Mouse (Mus musculus) MN1 (cell line): ENCODE measurements around the gene Erfe.

Source experiments
- DNase-seq: peaks from one replicate; pipeline ENCODE4 v3.0.0-alpha.2; 2016; ENCODE audit warnings: low spot score

Gene Erfe

DNA sequence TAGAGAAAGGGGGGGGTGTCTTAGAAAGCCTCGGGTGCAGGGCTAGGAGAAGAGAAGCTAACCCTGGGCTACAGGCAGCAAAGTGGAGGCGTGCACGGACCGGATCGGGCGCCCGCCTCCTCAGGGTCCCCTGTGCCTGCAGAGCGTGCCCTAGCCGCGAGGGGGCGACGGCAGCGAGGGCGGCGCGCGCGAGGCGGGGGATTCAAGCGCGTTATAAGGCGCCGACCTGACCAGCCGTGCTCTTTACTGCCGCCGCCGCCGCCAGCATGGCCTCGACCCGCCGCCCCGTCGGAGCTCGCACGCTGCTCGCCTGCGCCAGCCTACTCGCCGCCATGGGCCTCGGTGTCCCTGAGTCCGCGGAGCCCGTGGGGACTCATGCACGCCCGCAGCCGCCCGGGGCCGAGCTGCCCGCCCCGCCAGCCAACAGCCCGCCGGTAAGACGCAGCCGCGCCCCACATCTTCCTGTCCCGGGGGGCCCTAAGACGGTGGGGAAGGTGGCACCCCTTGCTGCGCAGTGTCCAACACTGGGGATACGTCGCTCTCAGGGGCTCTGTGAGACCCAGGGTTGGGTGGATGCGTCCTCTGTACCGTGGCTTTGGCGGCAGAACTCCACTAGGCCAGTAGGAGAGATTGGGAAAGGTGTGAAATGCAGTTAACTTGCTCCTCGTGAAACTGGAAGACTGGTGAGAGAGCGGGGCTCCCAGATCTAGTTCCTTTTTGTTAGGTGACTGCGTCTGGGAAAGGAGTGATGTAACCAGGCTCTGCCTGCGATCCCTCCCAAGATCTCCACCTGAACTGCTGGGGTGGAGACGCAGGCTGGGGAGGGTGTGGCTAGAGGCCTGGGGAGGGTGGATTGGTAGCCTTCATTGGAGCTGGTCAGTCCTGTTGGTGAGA is at the start of gene Erfe:
Gene Erfe (plus strand): TSS at position 216 of the 894 bp plus-strand sequence.
- peak; percentile 68 for DNase-seq

GRCm38 (mm10) chr1:91317656-91318055 is 48.6 kb upstream of the Erfe start:
- no peak for DNase-seq

- DNase-seq, result peak; percentile 60
These were observed 44.3 kb upstream of the Erfe start, which contains the start of gene Espnl for GRCm38 (mm10) chr1:91321760-91322438. Gene Espnl (plus strand): TSS chr1:91322075.

- DNase-seq, result no peak
These were observed 41.6 kb upstream of the Erfe start for GRCm38 (mm10) chr1:91324646-91325045.

DNA sequence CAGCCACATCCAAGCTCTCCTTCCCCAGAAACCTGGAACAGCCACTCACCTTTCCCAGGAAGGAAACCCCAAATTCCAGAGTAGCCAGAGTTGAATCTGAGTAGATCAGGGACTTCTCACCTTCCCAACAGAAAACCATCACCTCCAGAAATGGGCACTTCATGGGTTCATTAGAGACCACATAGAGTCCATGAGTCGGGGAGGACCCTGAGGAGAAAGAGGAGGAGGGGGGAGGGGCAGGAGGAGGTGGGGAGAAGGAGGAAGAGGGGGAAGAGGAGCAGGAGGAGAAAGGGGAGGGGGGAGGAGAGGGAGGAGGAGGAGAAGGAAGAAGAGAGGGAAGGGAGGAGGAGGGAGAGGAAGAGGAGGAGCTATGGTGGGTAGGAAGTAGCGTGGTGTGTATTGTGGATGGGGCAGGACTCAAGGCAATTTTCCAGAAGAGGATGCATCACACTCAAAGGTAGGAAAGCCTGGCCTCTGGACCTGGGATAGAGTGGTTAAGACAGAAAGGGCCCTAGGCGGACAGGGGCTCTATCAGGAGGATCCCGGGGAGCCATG is 40.7 kb upstream of the Erfe start:
- DNase-seq, result no peak

- no peak for DNase-seq
These were observed 34.1 kb upstream of the Erfe start for GRCm38 (mm10) chr1:91332102-91332501.

GRCm38 (mm10) chr1:91333582-91333981 is 32.6 kb upstream of the Erfe start:
- no peak for DNase-seq

GRCm38 (mm10) chr1:91337355-91337754 is 28.9 kb upstream of the Erfe start:
- DNase-seq, result no peak

DNA sequence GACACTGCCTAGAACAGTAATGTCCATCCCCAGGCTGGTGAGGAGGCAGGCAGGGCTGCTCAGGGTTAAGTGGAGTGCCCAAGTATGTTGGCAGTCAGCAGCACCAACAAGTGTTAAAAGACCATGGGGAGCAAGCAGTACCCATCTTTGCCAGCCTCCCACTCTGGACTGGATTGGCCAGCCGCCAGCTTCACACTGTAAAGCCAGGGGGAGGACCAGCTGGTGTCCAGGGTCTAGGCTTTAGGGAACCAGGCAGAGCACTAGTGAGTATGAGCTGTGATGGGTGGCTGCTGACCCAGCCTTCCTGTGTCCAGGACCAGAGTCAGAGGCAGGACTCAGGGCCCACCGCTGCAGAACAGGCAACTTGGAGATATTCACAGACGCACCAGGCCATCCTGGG is 22.2 kb upstream of the Erfe start:
- DNase-seq, result no peak

DNA sequence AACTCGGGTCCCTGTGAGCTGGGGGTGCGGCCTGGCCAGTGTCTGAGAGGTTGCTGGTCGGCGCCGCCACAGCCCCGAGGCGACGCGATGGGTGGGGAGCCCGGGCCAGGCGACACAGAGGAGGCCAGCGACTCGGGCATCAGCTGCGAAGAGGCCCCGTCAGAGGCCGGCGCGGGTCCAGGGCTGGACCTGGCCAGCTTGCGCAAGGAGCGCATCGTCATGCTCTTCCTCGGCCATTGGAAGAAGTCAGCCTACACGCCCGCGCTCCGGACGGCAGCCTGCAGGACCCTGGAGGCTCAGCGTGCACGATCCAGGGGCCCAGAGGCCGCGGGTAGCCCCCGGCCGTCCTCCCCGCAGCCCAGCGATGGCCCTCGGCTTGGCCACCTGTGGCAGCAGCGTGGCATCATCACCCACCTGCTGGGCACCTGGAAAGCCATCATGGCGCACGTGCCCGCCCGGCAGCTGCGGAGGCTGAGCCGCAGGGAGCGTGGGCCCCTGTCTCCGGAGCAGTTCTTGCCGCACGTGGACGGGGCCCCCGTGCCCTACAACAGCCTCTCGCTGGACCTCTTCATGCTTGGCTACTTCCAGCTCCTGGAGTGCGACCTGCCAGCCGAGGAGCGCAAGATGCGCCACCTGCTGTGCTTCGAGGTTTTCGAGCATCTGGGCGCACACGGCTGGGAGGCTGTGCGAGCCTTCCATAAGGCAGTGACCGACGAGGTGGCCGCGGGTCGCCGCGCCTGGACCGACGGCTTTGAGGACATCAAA is 21.1 kb upstream of the Erfe start:
- no peak for DNase-seq

DNA sequence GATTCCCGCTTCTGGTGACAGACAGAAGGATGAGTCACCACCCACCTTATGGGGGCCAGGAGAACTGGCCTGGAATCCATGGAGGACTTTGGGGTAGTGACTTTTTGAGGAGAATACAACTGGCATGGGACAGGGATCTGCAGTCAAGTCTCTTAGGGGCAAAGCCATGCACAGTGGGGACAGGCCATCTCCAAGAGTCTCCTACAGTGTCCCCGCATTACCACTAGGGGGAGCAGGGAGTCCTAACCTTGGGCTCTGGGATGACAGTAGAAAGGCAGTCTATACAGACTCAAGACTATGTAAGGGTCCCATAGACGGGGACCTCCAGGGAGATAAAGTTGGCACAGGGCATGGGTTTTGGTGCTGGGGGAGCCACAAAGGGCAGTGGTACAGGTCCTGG is 19.3 kb upstream of the Erfe start:
- DNase-seq, result peak; percentile 69

- DNase-seq, result no peak
These were observed 15.4 kb upstream of the Erfe start, which contains the start of gene Klhl30 for GRCm38 (mm10) chr1:91350841-91351240. Gene Klhl30 (plus strand): TSS chr1:91351016.

GRCm38 (mm10) chr1:91351249-91351648 is 15.0 kb upstream of the Erfe start:
- no peak for DNase-seq

DNA sequence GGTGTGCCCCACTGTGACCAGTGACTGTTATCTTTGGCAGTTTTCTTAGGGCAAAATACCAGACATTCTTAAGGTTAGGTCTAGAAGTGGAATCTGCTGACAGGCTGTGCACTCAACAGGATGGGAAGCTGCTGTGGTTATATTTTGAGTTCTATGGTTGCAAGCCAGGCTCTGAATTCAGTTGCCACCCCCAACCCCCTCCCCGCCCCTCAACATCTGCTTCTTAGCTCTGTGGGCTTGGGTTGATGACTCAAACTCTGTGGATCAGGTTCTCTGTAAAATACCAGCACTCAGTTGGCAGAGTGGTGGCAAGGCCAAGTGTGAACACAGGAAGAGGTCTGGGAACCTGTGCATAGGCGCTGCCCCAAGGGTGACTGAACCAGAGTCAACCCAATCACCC is 14.0 kb upstream of the Erfe start:
- no peak for DNase-seq

DNA sequence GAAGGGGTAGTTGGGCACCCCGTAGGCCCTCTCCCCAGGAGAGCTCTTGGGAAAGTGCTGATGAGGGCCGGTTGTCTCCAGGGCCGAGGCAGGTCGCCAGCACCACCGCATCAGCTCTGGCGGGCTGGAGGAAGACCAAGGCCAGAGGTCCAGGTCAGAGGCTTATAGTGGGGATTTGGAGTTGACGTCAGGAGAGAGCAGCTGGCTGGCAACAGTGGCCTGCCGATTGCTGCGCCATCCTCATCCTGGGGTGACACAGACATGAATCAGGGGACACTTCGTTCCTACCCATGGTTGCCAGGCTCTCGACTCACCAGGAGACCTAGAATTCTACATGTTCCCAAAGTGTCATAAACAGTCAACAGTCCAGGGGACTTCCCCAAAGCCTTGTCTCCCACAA is 10.1 kb upstream of the Erfe start:
- no peak for DNase-seq

DNA sequence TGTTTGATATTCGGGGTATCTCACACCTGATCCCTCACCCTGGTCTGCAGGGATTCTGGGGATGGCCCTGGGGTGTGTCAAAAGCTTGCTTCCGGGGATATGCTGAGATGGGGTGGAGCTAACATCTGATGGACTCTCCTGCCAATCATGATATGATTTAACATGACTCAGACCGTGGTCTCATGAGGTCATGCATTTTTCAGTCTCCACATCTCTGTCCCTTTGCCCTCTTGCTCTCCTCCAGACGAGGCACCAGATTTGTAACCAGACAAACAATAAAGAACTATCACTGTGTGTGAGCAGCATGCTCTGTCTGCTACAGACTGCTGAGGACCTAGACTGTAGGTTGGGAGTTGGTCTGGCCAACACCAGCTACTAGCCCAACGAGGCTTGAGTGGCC is 4.1 kb upstream of the Erfe start:
- no peak for DNase-seq

DNA sequence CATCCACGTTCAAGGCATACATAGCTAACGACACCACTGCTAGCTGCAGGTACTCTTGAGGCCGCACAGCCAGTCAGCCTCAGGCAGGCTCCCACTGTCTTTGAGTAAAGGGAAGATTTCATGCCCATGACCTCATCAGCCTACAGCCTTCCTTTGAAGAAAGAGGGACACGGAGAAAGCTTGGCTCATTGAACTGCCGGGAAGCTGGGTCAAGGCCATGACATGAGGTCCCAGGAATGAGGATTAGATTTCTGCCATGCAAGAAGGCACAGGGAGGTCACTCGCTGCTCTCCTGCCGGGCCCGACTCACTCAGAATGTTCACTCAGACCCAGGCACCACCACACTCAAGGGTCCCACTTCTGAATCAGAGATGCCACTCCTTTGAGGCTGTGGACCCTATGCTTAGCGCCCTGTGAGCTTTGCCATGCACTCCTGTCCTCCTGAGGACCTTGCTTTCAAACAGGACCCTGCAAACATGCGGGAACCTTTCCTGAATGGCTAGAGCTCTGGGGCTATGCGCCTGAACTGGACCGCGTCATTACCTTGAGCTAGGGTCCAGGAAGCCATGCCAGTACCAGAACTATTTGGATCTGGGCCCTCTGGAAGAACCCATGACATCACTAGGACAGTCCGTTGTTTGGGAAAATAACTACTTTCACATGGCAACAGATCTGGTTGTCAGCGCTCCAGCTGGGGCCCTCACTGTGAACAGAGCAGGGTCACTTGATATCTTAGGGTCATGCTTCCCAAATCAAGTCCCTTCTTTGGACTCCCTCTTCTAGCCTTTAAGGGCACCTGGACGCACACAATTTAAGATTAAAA is 1.2 kb upstream of the Erfe start:
- no peak for DNase-seq

DNA sequence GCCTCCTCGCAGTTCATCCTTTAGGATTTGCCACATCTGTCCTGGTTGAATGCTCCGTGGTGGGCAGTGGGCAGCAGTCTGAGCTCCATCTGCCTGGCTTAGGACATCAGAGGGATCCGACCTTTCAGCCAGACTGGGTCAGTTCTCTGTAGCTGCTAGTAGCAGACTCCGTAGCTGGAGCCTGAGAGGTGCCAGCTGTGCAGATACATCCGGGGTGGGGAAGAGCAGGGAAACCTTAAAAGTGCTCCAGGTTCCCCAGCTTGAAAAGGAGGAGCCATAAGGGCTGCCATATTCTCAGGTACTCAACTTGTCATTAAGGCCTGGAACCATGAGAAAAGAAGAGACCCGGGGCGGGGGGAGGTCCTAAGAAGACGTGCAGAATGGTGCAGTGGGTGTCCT is 415 bp upstream of the Erfe start:
- DNase-seq, result no peak

DNA sequence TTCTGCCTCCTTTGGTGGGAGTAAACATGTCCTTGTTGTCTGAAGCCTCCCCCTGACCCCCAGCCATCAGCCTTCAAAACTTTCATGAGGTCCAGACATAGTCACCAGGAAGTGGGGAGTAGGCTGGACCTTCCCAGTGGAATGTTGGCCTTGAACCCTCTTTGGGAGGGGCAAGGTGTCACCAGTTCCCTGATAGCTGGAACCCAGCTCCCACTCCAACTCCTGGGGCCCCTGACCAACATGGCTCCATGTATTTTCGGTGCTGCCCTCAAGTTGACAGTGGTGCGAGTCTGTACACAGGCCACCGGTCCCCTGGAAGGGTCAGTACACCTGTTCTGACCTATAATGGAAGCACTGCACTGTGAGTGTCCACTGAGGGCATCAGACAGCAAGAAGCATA is 1.1 kb downstream of the Erfe start:
- DNase-seq, result no peak

- no peak for DNase-seq
These were observed 3.2 kb downstream of the Erfe start for GRCm38 (mm10) chr1:91369408-91369807.

- DNase-seq, result no peak
These were observed 3.8 kb downstream of the Erfe start for GRCm38 (mm10) chr1:91370055-91370454.
